Mouse (Mus musculus) large intestine, adult 2 months (tissue): ENCODE results near the gene C530008M17Rik. TPM values are rescaled to one million over a fixed set of nuclear protein-coding genes. Genes with fewer than 3 reads are reported as not detected.

Source experiments
- DNase-seq: peaks from one replicate; pipeline ENCODE4 v3.0.0-alpha.2; 2012; ENCODE audit warnings: low read depth, low spot score
- WGBS: fragments of 180-500 bp; shearing (Covaris S2); methylation state at CpG from one replicate; pipeline ENCODE4 v1.1.7; 2018; 5-methylcytosine and 5-hydroxymethylcytosine counted together
- polyA plus RNA-seq: library from polyadenylated mRNA; depleted of rRNA; stranded (reverse); fragments of >200 nt; gene quantifications from 2 replicates; pipeline ENCODE4 v1.2.3, GENCODE M21; 2012; rRNA removed

C530008M17Rik gene
- 22.0 and 35.0 TPM in 2 replicates for polyA plus RNA-seq

DNA sequence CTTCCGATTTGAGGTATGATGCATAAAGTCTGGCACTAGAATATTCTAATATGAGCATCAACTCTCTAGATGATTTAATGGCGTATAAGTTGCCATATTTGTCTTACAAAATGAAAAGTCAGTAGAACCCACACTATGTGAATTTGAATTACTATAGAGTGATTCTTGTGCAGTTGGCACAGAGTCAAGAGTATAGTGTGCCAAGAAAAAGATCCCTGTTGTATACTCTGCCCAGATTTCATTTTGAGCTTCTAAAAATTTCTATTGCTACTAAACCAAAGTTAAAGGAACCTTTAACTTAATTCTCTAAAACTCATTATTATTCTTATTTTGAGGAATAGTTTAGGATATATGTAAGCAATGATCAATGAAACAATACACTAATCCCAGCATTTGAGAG is at the start of gene C530008M17Rik:
Gene C530008M17Rik, plus strand, starts transcription at position 301 of the 400 bp plus-strand sequence.
- DNase-seq = no peak
- WGBS = 82% methylated on average over 2 of the region's 2 CpGs

GRCm38 (mm10) chr5:76609702-76610370 is 46.5 kb upstream of the C530008M17Rik start:
- 26% methylated on average over 8 of the region's 8 CpGs for WGBS
- DNase-seq = no peak

DNA sequence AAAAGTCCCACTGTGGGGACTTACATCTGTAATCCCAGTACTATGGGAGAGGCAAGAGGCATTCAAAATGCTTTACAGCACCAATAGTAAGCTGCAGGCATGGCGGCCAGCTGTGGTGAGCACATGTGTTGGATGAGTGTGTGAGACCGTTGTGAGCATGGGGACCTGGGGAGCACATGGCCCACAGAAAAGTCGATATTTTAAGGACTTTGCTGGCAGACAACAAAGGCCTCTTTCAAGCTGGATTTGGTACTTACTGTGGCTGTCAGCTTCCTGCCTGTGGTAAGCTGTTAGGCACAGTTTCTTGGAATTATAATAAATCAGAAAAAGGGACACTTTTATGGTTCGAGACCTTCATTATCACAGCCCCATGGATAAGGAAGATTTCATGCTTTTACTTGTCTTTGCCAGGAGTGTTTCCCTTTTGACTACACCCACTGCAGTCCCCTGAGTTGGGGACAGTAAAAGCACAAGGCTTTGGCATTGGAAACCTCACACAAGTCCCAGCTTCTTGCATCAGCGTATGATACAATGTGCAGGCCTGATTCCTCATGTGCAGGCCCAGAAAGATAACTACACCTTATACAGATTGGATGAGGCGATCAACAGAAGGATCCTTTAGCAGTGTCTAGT is 43.3 kb upstream of the C530008M17Rik start:
- no peak for DNase-seq
- WGBS = 76% methylated on average over 6 of the region's 6 CpGs

- no peak for DNase-seq
- WGBS = 95% methylated on average over 8 of the region's 8 CpGs
Observed at GRCm38 (mm10) chr5:76615276-76615675, 41.0 kb upstream of the C530008M17Rik start.

DNA sequence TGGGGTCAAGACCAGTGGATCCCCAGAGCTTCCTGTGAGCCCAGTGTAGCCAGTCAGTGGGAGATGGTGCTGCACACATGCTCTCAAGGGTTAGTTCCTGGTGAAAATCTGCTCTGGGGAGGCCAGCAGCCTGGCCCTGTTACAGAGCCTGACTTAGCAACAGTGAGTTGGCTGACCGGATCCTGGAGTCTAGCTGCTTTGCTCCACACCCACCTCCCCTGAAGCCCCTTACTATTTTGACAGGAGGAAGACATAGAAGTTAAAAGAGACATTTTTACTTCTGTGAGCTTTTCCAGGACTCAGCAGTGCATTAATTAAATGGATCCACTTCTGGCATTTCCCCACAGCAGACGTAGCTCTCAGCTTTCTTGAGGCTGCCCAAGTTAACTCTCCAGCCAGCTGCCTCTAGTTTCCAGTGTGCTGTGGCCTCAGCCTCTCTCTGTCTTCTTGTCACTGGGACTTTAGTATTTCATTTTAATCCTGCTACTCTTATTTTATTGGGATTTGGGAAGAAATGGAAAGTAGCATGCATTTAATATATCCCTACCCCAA is 40.0 kb upstream of the C530008M17Rik start:
- 93% methylated on average over 2 of the region's 2 CpGs for WGBS
- no peak for DNase-seq

DNA sequence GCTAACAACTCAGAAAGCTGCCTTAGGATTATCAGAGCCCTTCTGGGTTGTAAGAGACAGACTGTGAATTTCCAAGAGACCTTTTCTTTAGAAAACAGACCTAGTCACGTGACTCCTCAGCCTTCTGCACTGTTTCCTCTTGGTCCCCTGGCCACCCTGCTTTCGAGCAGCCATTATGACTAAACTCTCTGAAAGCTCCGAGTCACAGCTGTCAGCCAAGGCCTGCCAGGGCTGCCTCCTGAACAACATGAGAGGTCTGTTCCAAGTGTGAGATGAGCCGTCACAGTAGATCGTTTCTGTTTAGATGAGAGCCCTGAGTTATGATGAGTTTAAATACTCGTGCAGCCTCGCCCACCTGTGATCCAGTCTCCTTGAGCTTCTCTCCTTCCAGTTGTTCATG is 37.6 kb upstream of the C530008M17Rik start:
- no peak for DNase-seq
- WGBS = 69% methylated on average over 7 of the region's 7 CpGs

DNA sequence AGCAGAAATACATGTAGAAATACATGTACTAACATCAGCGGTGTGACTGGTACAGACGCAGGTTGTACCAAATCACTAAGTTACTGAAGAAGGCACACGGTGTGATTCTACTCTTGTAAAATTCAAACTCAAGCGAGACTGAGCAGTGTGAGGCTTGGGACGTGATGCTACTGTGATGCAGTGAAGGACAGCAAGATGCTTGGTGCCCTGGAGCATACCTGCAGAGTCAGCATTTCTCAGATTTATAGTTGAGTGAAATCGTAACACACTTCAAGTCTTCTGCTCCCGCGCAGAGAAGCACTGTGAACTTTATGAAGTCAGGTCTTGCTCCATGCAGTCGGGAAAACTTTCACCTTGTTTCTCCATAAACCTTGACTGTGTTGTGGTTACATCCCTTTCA is 32.6 kb upstream of the C530008M17Rik start:
- WGBS = 94% methylated on average over 9 of the region's 9 CpGs
- DNase-seq = no peak

- no peak for DNase-seq
- WGBS = 68% methylated on average over 1 of the region's 1 CpGs
Observed at GRCm38 (mm10) chr5:76627770-76628169, 28.5 kb upstream of the C530008M17Rik start.

DNA sequence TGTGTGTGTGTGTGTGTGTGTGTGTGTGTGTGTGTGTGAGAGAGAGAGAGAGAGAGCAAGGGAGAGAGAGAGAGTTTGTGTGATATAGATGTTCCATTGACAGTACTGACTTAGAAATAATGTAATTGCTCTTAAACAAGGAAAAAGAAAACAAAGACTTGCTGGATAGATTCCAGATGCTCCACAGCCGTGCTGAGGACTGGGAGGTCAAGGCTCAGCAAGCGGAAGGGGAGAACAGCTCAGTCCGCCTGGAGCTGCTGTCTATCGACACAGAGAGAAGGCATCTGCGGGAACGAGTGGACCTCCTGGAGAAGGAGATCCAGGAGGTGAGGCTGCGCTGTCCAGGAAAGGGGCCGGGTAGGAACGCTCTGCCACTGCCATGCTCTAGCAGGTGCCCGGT is 22.3 kb upstream of the C530008M17Rik start:
- DNase-seq = no peak
- WGBS = 78% methylated on average over 10 of the region's 10 CpGs

GRCm38 (mm10) chr5:76635592-76635991 is 20.7 kb upstream of the C530008M17Rik start:
- WGBS = 83% methylated on average over 2 of the region's 2 CpGs
- DNase-seq = no peak

DNA sequence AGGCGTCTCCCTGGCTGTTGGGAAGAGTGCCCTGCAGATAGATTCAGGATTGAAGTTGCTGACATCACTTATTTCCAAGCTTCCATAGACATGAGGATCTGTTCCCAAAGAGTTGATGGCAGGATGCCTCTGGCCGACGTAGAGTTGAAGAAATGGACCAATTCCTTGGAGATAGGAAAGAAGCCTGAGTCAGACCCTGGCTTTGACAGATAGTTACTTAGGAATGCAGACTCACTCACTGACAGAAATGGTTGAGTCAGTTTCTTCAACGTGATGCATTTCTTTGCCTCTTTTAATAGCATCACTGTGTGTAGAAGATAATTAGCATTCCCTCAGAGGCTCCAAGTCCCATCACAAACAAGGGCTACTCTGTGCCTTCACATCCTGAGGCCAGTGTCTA is 14.2 kb upstream of the C530008M17Rik start:
- WGBS = 91% methylated on average over 4 of the region's 4 CpGs
- DNase-seq = no peak

DNA sequence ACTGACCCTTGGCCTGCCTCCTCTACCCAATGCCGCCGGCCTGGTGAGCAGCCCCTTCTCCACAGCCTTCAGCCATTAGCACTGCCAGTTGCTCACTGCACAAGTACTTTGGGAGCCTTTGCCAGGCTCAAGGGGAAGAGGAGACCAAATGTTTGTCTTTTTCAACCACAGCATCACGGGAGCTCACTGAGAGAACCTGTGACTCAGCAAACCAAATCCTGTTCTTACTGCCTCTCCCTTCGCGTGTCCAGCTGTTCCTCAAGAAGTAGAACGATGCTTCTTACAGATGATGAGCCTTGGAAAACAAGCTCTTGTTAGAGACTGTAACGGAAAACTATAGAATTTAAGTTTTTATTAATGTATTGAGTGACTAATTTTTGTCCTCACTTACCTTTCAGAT is 12.1 kb upstream of the C530008M17Rik start:
- WGBS = 82% methylated on average over 7 of the region's 7 CpGs

GRCm38 (mm10) chr5:76645091-76645868 is 11.0 kb upstream of the C530008M17Rik start:
- WGBS = 94% methylated on average over 10 of the region's 10 CpGs
- DNase-seq = no peak

More for the DNA sequence above, 12.1 kb upstream of the C530008M17Rik start:
- no peak for DNase-seq

DNA sequence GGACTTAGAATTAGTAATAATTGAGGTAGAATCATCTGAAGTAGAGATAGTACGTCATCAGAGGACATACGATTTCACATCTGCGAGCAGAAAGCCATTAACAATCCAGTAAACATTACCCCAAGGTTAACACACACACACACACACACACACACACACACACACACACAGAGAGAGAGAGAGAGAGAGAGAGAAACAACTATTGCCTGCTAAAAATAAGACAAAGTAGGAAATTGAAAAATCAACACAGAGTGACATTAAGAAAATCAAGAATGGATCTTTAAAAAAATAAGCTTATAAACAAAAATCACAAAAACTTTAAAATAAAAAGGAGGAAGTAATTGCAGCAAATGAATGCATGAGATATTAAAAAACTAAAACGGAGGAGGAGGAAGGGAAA is 6.4 kb upstream of the C530008M17Rik start:
- DNase-seq = no peak
- WGBS = 56% methylated on average over 4 of the region's 4 CpGs

GRCm38 (mm10) chr5:76651151-76651725 is 5.1 kb upstream of the C530008M17Rik start:
- no peak for DNase-seq
- WGBS = 63% methylated on average over 5 of the region's 5 CpGs

- 1% methylated on average over 79 of the region's 80 CpGs for WGBS
- DNase-seq = no peak
Observed at GRCm38 (mm10) chr5:76657245-76658083, 1.2 kb downstream of the C530008M17Rik start.

- no peak for DNase-seq
- WGBS = 3% methylated on average over 38 of the region's 38 CpGs
Observed at GRCm38 (mm10) chr5:76658084-76658934, 2.0 kb downstream of the C530008M17Rik start.

DNA sequence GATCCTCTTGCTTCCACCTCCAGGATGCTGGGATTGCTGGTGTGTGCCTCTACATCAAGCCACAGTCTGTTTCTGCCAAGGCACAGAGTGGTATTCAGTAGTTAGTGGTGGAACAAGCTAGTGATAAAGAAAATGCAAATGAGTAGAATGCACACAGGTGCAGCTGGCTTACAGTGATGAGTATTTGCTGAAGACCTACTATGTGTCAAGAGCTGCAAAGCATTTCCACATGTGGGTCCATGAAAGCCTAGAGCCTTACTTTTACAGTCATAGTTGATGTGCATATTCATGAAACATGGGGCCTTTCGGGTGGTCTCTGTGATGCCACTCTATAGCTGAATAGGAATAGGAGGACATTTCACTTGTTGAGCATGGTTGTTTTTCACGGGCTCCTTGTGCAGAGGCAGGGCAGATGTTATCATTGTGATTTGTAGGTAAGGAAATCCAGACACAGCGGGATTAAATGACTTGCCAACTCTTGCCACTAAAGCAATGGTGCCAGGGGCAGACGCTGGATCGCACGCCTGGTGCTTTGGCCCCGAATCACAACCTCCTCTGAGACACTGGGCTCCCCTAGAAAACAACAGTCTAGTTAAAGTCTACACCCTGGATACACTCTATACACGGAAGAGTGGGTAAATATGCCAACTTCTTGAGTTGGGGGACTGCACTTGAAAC is 3.8 kb downstream of the C530008M17Rik start:
- 86% methylated on average over 8 of the region's 8 CpGs for WGBS
- DNase-seq = no peak
